Mouse (Mus musculus) bone marrow, adult 2 months (tissue): ENCODE measurements around the gene Lcat. TPM values are rescaled to one million over a fixed set of nuclear protein-coding genes. Genes with fewer than 3 reads are reported as not detected.

Source experiments
- H3K27ac ChIP-seq: fragments of 200-500 bp; 2 replicates; pipeline ENCODE4 v1.5.1; 2012; ENCODE audit warnings: low read depth, mild to moderate bottlenecking, control low read depth, inconsistent platforms, low read length; ENCODE audit not compliant: control insufficient read depth, poor library complexity, insufficient read depth
- H3K4me1 ChIP-seq: fragments of 200-500 bp; 2 replicates; pipeline ENCODE4 v1.6.1; 2011; ENCODE audit warnings: low read length; ENCODE audit not compliant: control insufficient read depth, insufficient read depth
- H3K4me3 ChIP-seq: fragments of 200-500 bp; replicated peaks from 2 replicates; pipeline ENCODE3; 2011; ENCODE audit warnings: mild to moderate bottlenecking, low read depth, low read length, control low read depth; ENCODE audit not compliant: control insufficient read depth
- CTCF ChIP-seq: fragments of 200-500 bp; IDR thresholded peaks from 2 replicates; pipeline ENCODE4 v1.5.1; 2011; ENCODE audit warnings: low read length, control low read depth; ENCODE audit not compliant: control insufficient read depth, insufficient read depth
- POLR2A ChIP-seq: fragments of 200-500 bp; IDR thresholded peaks from 2 replicates; pipeline ENCODE4 v1.6.1; 2011; ENCODE audit warnings: low read depth, mild to moderate bottlenecking, control low read depth, low read length, borderline replicate concordance; ENCODE audit not compliant: control insufficient read depth
- WGBS: fragments of 180-500 bp; shearing (Covaris S2); methylation state at CpG from one replicate; pipeline ENCODE4 v1.1.7; 2018; 5-methylcytosine and 5-hydroxymethylcytosine counted together
- polyA plus RNA-seq: library from polyadenylated mRNA; stranded (reverse); fragments of >200 nt; gene quantifications from 2 replicates; pipeline ENCODE4 v1.2.4, GENCODE M21; 2011; ENCODE audit warnings: low replicate concordance; ENCODE audit not compliant: missing spikeins, insufficient read depth, insufficient read length

The Lcat gene
- polyA plus RNA-seq, 1 experiment: 15.5 TPM

GRCm38 (mm10) chr8:105937496-105938305, 5.5 kb downstream of the Lcat start:
- H3K27ac ChIP-seq: peak overlapping the region; percentile 65
- peaks cover 1% of the 10 kb centered on the region; the same call in 1 of the 2 replicates for H3K4me1 ChIP-seq
- H3K4me3 ChIP-seq: peak overlapping the region; percentile 98
- TF ChIP-seq CTCF (no peak), POLR2A (no peak)
- under 1% methylated on average over 33 of the region's 33 CpGs for WGBS

GRCm38 (mm10) chr8:105936866-105937475, 6.2 kb downstream of the Lcat start:
- under 1% methylated on average over 30 of the region's 30 CpGs for WGBS
- H3K4me1 ChIP-seq: peaks cover 1% of the 10 kb centered on the region; the same call in 1 of the 2 replicates
- TF ChIP-seq POLR2A (peak; percentile 78), CTCF (no peak)

GRCm38 (mm10) chr8:105935863-105936603, 7.1 kb downstream of the Lcat start:
- Histone ChIP-seq H3K27ac (no peak overlapping the region), H3K4me1 (peaks cover 1% of the 10 kb centered on the region; the same call in 1 of the 2 replicates), H3K4me3 (no peak overlapping the region)
- 60% methylated on average over 7 of the region's 7 CpGs for WGBS
- TF ChIP-seq CTCF (no peak), POLR2A (no peak)

More at GRCm38 (mm10) chr8:105936866-105937475, 6.2 kb downstream of the Lcat start:
- Histone ChIP-seq H3K27ac (peak overlapping the region; percentile 65), H3K4me3 (peak overlapping the region; percentile 98)

- no peak overlapping the region for H3K4me3 ChIP-seq
- H3K4me1 ChIP-seq: peaks cover 1% of the 10 kb centered on the region; the same call in 1 of the 2 replicates
- H3K27ac ChIP-seq: no peak overlapping the region
- TF ChIP-seq POLR2A: no peak
- TF ChIP-seq CTCF: no peak
- 26% methylated on average over 6 of the region's 6 CpGs for WGBS
These were observed 8.1 kb downstream of the Lcat start for GRCm38 (mm10) chr8:105935105-105935504.

GRCm38 (mm10) chr8:105933762-105934161, 9.4 kb downstream of the Lcat start, which contains the start of gene Ctrl:
Ctrl (minus strand) TSS chr8:105933862.
- 84% methylated on average over 2 of the region's 2 CpGs for WGBS
- TF ChIP-seq POLR2A (no peak), CTCF (no peak)
- peaks cover 1% of the 10 kb centered on the region; the same call in 1 of the 2 replicates for H3K4me1 ChIP-seq
- no peak within 1 kb of the TSS for H3K4me3 ChIP-seq
- H3K27ac ChIP-seq: no peak within 1 kb of the TSS

GRCm38 (mm10) chr8:105932525-105932924, 10.7 kb downstream of the Lcat start:
- Histone ChIP-seq H3K27ac (no peak overlapping the region), H3K4me3 (no peak overlapping the region), H3K4me1 (peaks cover 1% of the 10 kb centered on the region; the same call in 1 of the 2 replicates)
- 90% methylated on average over 11 of the region's 11 CpGs for WGBS
- TF ChIP-seq CTCF (no peak), POLR2A (no peak)

- Histone ChIP-seq H3K4me1 (no peaks in the 10 kb centered on the region; the same call in 1 of the 2 replicates), H3K4me3 (no peak overlapping the region)
- WGBS: 92% methylated on average over 3 of the region's 3 CpGs
These were observed 11.9 kb downstream of the Lcat start for GRCm38 (mm10) chr8:105931271-105931670.

GRCm38 (mm10) chr8:105930602-105931001, 12.6 kb downstream of the Lcat start:
- no peak overlapping the region for H3K4me3 ChIP-seq
- H3K27ac ChIP-seq: no peak overlapping the region
- H3K4me1 ChIP-seq: no peaks in the 10 kb centered on the region; the same call in 1 of the 2 replicates
- WGBS: 30% methylated on average over 8 of the region's 8 CpGs
- TF ChIP-seq CTCF (peak; percentile 98), POLR2A (no peak)

More at GRCm38 (mm10) chr8:105931271-105931670, 11.9 kb downstream of the Lcat start:
- no peak overlapping the region for H3K27ac ChIP-seq
- TF ChIP-seq CTCF: no peak
